Mouse (Mus musculus) embryonic facial prominence, embryonic 11.5 days (tissue): ENCODE data around the gene Gm4175. TPM values are rescaled to one million over a fixed set of nuclear protein-coding genes. Genes with fewer than 3 reads are reported as not detected.
"Not testable (repeated sequence)": the region's sequence is repeated elsewhere in the genome, so short reads cannot be mapped to it uniquely, and the experiment has no call there.

ENCODE experiments used
- ATAC-seq: fragments of 200-750 bp; cut with Nextera tagmentation; replicated peaks from 2 replicates; pipeline ENCODE4 v1.8.0; 2017; ENCODE audit warnings: low read depth; ENCODE audit not compliant: insufficient number of reproducible peaks, low FRiP score, low TSS enrichment
- DNase-seq: peaks from one replicate; pipeline ENCODE4 v3.0.0-alpha.2; 2015; ENCODE audit warnings: low spot score
- H3K27ac ChIP-seq: fragments of 300-500 bp; sonication (generic); replicated peaks from 2 replicates; pipeline ENCODE4 v1.5.1; 2014; ENCODE audit warnings: mild to moderate bottlenecking, low read depth, low read length, control low read depth
- H3K27me3 ChIP-seq: fragments of 300-500 bp; sonication (generic); 2 replicates; pipeline ENCODE4 v1.6.1; 2014; ENCODE audit warnings: mild to moderate bottlenecking, low read length, moderate library complexity, mixed read lengths; ENCODE audit not compliant: control insufficient read depth, insufficient read depth
- H3K36me3 ChIP-seq: fragments of 300-500 bp; sonication (generic); replicated peaks from 2 replicates; pipeline ENCODE4 v1.6.1; 2014; ENCODE audit warnings: low read depth, mild to moderate bottlenecking, low read length, moderate library complexity, mixed read lengths; ENCODE audit not compliant: control insufficient read depth, insufficient read depth
- H3K4me1 ChIP-seq: fragments of 300-500 bp; sonication (generic); 2 replicates; pipeline ENCODE4 v1.6.1; 2014; ENCODE audit warnings: low read length, mixed read lengths; ENCODE audit not compliant: control insufficient read depth, insufficient read depth
- H3K4me2 ChIP-seq: fragments of 300-500 bp; sonication (generic); 2 replicates; pipeline ENCODE4 v1.6.1; 2014; ENCODE audit warnings: low read depth, mild to moderate bottlenecking, control low read depth, low read length, moderate library complexity
- H3K4me3 ChIP-seq: fragments of 300-500 bp; sonication (generic); 2 replicates; pipeline ENCODE4 v1.5.1; 2014; ENCODE audit warnings: low read depth, low read length, control low read depth
- H3K9ac ChIP-seq: fragments of 300-500 bp; sonication (generic); replicated peaks from 2 replicates; pipeline ENCODE4 v1.6.1; 2014; ENCODE audit warnings: mild to moderate bottlenecking, control low read depth, low read length
- H3K9me3 ChIP-seq: fragments of 300-500 bp; sonication (generic); replicated peaks from 2 replicates; pipeline ENCODE4 v1.6.1; 2016; ENCODE audit warnings: mild to moderate bottlenecking, low read length, inconsistent platforms, mixed read lengths; ENCODE audit not compliant: control insufficient read depth
- WGBS: fragments of 180-500 bp; shearing (Covaris S2); extraction: QIAGEN DNeasy Blood & Tissue Kit; methylation state at CpG from one replicate; pipeline ENCODE4 v1.1.7; 2014; 5-methylcytosine and 5-hydroxymethylcytosine counted together
- polyA plus RNA-seq: library from polyadenylated mRNA; unstranded; fragments of >200 nt; fragmentation: Nextera tagmentation; extraction: Ambion mirVana; gene quantifications from 2 replicates; pipeline ENCODE4 v1.2.1, GENCODE M21; 2014

The Gm4175 gene
- polyA plus RNA-seq, result not detected in 2 replicates

DNA sequence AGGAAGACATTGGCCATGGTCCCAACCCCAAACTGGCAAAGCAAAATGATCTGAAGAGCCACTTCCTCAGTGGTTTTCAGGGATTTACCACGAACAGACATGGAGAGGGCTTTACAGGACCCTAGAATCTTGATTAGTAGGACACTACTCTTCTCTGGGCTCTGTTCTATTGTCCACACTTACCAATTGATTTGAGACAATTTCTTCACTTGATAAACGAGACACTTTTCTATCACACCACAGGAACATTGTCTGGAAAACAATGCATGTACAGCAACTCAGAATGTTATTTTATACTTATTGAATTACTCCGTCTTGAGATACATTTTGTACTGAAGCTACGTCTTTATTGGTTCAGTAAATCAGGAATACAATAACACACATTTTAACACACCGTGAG lies at the start of gene Gm4175:
TSS of gene Gm4175 (minus strand) at position 101 of the 400 bp plus-strand sequence.
- not testable (repeated sequence) for H3K4me2 ChIP-seq, H3K27me3 ChIP-seq, ATAC-seq, H3K4me3 ChIP-seq, DNase-seq, H3K4me1 ChIP-seq, H3K27ac ChIP-seq, H3K9me3 ChIP-seq, H3K9ac ChIP-seq, H3K36me3 ChIP-seq
- WGBS, result no CpG with 5 or more reads among the region's 5 CpGs

DNA sequence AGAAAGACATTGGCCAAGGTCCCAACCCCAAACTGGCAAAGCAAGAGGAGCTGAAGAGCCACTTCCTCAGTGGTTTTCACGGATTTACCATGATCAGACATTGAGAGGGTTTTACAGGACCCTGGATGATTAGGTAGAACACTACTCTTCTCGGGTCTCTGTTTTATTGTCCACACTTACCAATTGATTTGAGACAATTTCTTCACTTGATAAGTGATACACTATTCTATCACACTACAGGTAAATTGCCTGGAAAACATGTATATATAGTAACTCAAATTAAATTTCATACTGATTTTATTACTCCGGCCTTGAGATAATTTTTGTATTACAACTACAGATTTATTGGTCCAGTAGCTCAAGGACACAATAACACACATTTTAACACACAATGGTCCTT lies 35.4 kb upstream of the Gm4175 start, which contains the start of gene Gm4177:
TSS of gene Gm4177 (minus strand) at position 101 of the 400 bp plus-strand sequence.
- not testable (repeated sequence) for H3K4me2 ChIP-seq, H3K4me1 ChIP-seq, ATAC-seq, H3K4me3 ChIP-seq, H3K36me3 ChIP-seq, DNase-seq, H3K9me3 ChIP-seq, H3K27me3 ChIP-seq, H3K27ac ChIP-seq, H3K9ac ChIP-seq
- WGBS, result no CpG with 5 or more reads among the region's 3 CpGs

Other genes with a start within 250 kb of the Gm4175 start
- gene Vmn1r130, start 249.7 kb downstream of the Gm4175 start, polyA plus RNA-seq, result not detected in 2 replicates
- gene Vmn1r131, start 215.4 kb downstream of the Gm4175 start, polyA plus RNA-seq, result not detected in 2 replicates
- not detected in 2 replicates for gene Vmn1r132, start 147.4 kb downstream of the Gm4175 start, polyA plus RNA-seq
- gene Gm4177, start 35.3 kb upstream of the Gm4175 start, polyA plus RNA-seq, result not detected in 2 replicates
- not detected in 2 replicates for gene Vmn1r135, start 70.9 kb upstream of the Gm4175 start, polyA plus RNA-seq
- gene Gm5725, start 82.8 kb upstream of the Gm4175 start, polyA plus RNA-seq, result not detected in 2 replicates
- gene Gm5891, start 159.8 kb upstream of the Gm4175 start, polyA plus RNA-seq, result not detected in 2 replicates
- not detected in 2 replicates for gene Vmn1r137, start 233.1 kb upstream of the Gm4175 start, polyA plus RNA-seq